Mouse (Mus musculus): ENCODE measurements around the gene Prkg1. TPM values are rescaled to one million over a fixed set of nuclear protein-coding genes. Genes with fewer than 3 reads are reported as not detected.

Gene Prkg1
- total and polyA plus RNA-seq, 2 experiments: 0.27 to 3.4 TPM

GRCm38 (mm10) chr19:30806265-30806664 lies 958.6 kb downstream of the Prkg1 start:
- Histone ChIP-seq H3K27ac (replicated peaks; ENCODE audit: insufficient read depth, low read depth, low read length) (no peak overlapping the region), H3K9ac (ENCODE audit: low read depth, low read length) (no peak overlapping the region), H3K27me3 (ENCODE audit: control insufficient read depth, insufficient read depth, low read length) (no peaks in the 10 kb centered on the region), H3K4me1 (ENCODE audit: control insufficient read depth, insufficient read depth, low read length) (no peaks in the 10 kb centered on the region), H3K36me3 (ENCODE audit: control insufficient read depth, insufficient read depth, low read length) (no peaks in the 10 kb centered on the region), H3K79me2 (ENCODE audit: control insufficient read depth, insufficient read depth, low read length) (no peaks in the 10 kb centered on the region), H3K4me3 (ENCODE audit: insufficient read depth, low read depth, low read length) (no peak overlapping the region)
- WGBS: 71% methylated on average over 5 of the region's 5 CpGs
- no peak for TF ChIP-seq POLR2A (IDR thresholded peaks at IDR 0.05; ENCODE audit: extremely low read depth, insufficient read depth, low read length)
- TF ChIP-seq CTCF (IDR thresholded peaks at IDR 0.05; ENCODE audit: low read depth, low read length): no peak
- DNase-seq (ENCODE audit: extremely low read depth, low read depth, low spot score): no peak

- no peaks in the 10 kb centered on the region for H3K79me2 ChIP-seq (ENCODE audit: control insufficient read depth, insufficient read depth, low read length)
- no peak overlapping the region for H3K9ac ChIP-seq (ENCODE audit: low read depth, low read length)
- no peaks in the 10 kb centered on the region for H3K4me1 ChIP-seq (ENCODE audit: control insufficient read depth, insufficient read depth, low read length)
- H3K27me3 ChIP-seq (ENCODE audit: control insufficient read depth, insufficient read depth, low read length): no peaks in the 10 kb centered on the region
- no peaks in the 10 kb centered on the region for H3K36me3 ChIP-seq (ENCODE audit: control insufficient read depth, insufficient read depth, low read length)
- no peak for DNase-seq (ENCODE audit: extremely low read depth, low read depth, low spot score)
- H3K27ac ChIP-seq (replicated peaks; ENCODE audit: insufficient read depth, low read depth, low read length): no peak overlapping the region
- H3K4me3 ChIP-seq (ENCODE audit: insufficient read depth, low read depth, low read length): no peak overlapping the region
- TF ChIP-seq POLR2A (IDR thresholded peaks at IDR 0.05; ENCODE audit: extremely low read depth, insufficient read depth, low read length) (no peak), CTCF (IDR thresholded peaks at IDR 0.05; ENCODE audit: low read depth, low read length) (no peak)
- 61% methylated on average over 2 of the region's 2 CpGs for WGBS
Measured at GRCm38 (mm10) chr19:30780803-30781202, 984.0 kb downstream of the Prkg1 start.

- DNase-seq (ENCODE audit: extremely low read depth, low read depth, low spot score): no peak
- H3K79me2 ChIP-seq (ENCODE audit: control insufficient read depth, insufficient read depth, low read length): no peaks in the 10 kb centered on the region
- H3K4me1 ChIP-seq (ENCODE audit: control insufficient read depth, insufficient read depth, low read length): no peaks in the 10 kb centered on the region
- H3K4me3 ChIP-seq (ENCODE audit: insufficient read depth, low read depth, low read length): no peak overlapping the region
- no peak overlapping the region for H3K9ac ChIP-seq (ENCODE audit: low read depth, low read length)
- TF ChIP-seq CTCF (IDR thresholded peaks at IDR 0.05; ENCODE audit: low read depth, low read length) (no peak), POLR2A (IDR thresholded peaks at IDR 0.05; ENCODE audit: extremely low read depth, insufficient read depth, low read length) (no peak)
- no peak overlapping the region for H3K27ac ChIP-seq (replicated peaks; ENCODE audit: insufficient read depth, low read depth, low read length)
- no peaks in the 10 kb centered on the region for H3K27me3 ChIP-seq (ENCODE audit: control insufficient read depth, insufficient read depth, low read length)
- H3K36me3 ChIP-seq (ENCODE audit: control insufficient read depth, insufficient read depth, low read length): no peaks in the 10 kb centered on the region
- WGBS: 73% methylated on average over 1 of the region's 1 CpGs
Measured at GRCm38 (mm10) chr19:30768316-30768715, 996.5 kb downstream of the Prkg1 start.

GRCm38 (mm10) chr19:30744426-30744825 lies 1020.4 kb downstream of the Prkg1 start:
- no peak for TF ChIP-seq POLR2A (IDR thresholded peaks at IDR 0.05; ENCODE audit: extremely low read depth, insufficient read depth, low read length)
- TF ChIP-seq CTCF (IDR thresholded peaks at IDR 0.05; ENCODE audit: low read depth, low read length): no peak
- H3K79me2 ChIP-seq (ENCODE audit: control insufficient read depth, insufficient read depth, low read length): no peaks in the 10 kb centered on the region
- no peak for DNase-seq (ENCODE audit: extremely low read depth, low read depth, low spot score)
- no peak overlapping the region for H3K4me3 ChIP-seq (ENCODE audit: insufficient read depth, low read depth, low read length)
- no peak overlapping the region for H3K27ac ChIP-seq (replicated peaks; ENCODE audit: insufficient read depth, low read depth, low read length)
- H3K36me3 ChIP-seq (ENCODE audit: control insufficient read depth, insufficient read depth, low read length): no peaks in the 10 kb centered on the region
- no peaks in the 10 kb centered on the region for H3K27me3 ChIP-seq (ENCODE audit: control insufficient read depth, insufficient read depth, low read length)
- no peak overlapping the region for H3K9ac ChIP-seq (ENCODE audit: low read depth, low read length)
- H3K4me1 ChIP-seq (ENCODE audit: control insufficient read depth, insufficient read depth, low read length): no peaks in the 10 kb centered on the region

GRCm38 (mm10) chr19:30699130-30699529 lies 1065.7 kb downstream of the Prkg1 start:
- WGBS: 84% methylated on average over 5 of the region's 5 CpGs
- no peaks in the 10 kb centered on the region for H3K79me2 ChIP-seq (ENCODE audit: control insufficient read depth, insufficient read depth, low read length)
- no peak overlapping the region for H3K9ac ChIP-seq (ENCODE audit: low read depth, low read length)
- H3K27me3 ChIP-seq (ENCODE audit: control insufficient read depth, insufficient read depth, low read length): no peaks in the 10 kb centered on the region
- H3K4me1 ChIP-seq (ENCODE audit: control insufficient read depth, insufficient read depth, low read length): no peaks in the 10 kb centered on the region; the same call in 1 of the 2 replicates
- no peak for TF ChIP-seq POLR2A (IDR thresholded peaks at IDR 0.05; ENCODE audit: extremely low read depth, insufficient read depth, low read length)
- no peak for TF ChIP-seq CTCF (IDR thresholded peaks at IDR 0.05; ENCODE audit: low read depth, low read length)
- no peaks in the 10 kb centered on the region for H3K36me3 ChIP-seq (ENCODE audit: control insufficient read depth, insufficient read depth, low read length)
- H3K4me3 ChIP-seq (ENCODE audit: insufficient read depth, low read depth, low read length): no peak overlapping the region
- no peak for DNase-seq (ENCODE audit: extremely low read depth, low read depth, low spot score)
- H3K27ac ChIP-seq (replicated peaks; ENCODE audit: insufficient read depth, low read depth, low read length): no peak overlapping the region

GRCm38 (mm10) chr19:30691258-30691657 lies 1073.6 kb downstream of the Prkg1 start:
- Histone ChIP-seq H3K27me3 (ENCODE audit: control insufficient read depth, insufficient read depth, low read length) (no peaks in the 10 kb centered on the region), H3K4me3 (ENCODE audit: insufficient read depth, low read depth, low read length) (no peak overlapping the region), H3K4me1 (ENCODE audit: control insufficient read depth, insufficient read depth, low read length) (no peaks in the 10 kb centered on the region; the same call in 1 of the 2 replicates), H3K9ac (ENCODE audit: low read depth, low read length) (no peak overlapping the region), H3K36me3 (ENCODE audit: control insufficient read depth, insufficient read depth, low read length) (no peaks in the 10 kb centered on the region), H3K27ac (replicated peaks; ENCODE audit: insufficient read depth, low read depth, low read length) (no peak overlapping the region), H3K79me2 (ENCODE audit: control insufficient read depth, insufficient read depth, low read length) (no peaks in the 10 kb centered on the region)
- TF ChIP-seq CTCF (IDR thresholded peaks at IDR 0.05; ENCODE audit: low read depth, low read length) (no peak), POLR2A (IDR thresholded peaks at IDR 0.05; ENCODE audit: extremely low read depth, insufficient read depth, low read length) (no peak)
- DNase-seq (ENCODE audit: extremely low read depth, low read depth, low spot score): no peak
- WGBS: 92% methylated on average over 2 of the region's 2 CpGs
